Mouse (Mus musculus) urinary bladder, postnatal 4 days (tissue): Measurements from ENCODE around the gene Pdgfra.

Source experiments
- DNase-seq, 2 experiments: peaks; one replicate each; pipeline ENCODE4 v3.0.0; 2021 to 2022; ENCODE audit warnings: low spot score in 2 of 2

The Pdgfra gene

DNA sequence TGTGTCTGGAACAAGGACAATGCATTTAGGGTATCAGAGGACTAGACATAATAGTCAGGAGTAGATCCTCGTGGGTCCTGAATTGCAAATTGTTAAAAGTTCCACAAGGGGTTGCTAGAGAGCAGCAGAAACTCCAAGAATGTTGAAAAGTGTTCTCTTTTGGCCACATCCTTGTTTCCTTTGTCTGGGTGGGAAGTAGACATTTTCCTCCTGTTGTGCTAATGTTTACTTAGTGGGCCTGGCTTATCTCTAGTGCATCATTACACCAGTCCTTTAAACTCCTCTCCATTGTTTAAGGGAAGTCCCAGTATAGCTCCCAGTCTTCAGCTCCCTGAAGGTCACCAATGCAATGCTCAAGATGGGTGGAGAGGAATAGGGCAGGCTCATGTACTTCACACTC lies 57.9 kb downstream of the Pdgfra start:
- no peak for DNase-seq

DNA sequence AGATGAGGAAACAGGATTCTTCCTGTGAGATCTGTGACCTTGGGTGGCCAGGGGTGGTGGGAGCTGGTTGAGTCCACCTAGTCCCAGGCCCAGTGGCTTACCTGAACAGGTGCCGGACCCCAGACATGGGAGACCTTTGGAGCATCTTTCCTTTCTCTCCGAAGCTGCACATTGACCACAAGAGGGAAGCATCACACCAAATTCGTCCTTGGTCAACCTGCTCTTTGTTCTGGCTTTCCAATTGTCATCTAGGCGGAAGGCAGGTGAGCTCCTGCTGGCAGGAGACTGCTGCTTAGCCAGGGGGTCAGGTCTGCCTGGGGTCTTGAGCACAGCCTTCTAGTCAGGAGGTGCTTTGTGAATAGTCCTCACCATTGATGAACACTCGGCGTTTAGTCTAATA lies 62.4 kb downstream of the Pdgfra start:
- DNase-seq: no peak

DNA sequence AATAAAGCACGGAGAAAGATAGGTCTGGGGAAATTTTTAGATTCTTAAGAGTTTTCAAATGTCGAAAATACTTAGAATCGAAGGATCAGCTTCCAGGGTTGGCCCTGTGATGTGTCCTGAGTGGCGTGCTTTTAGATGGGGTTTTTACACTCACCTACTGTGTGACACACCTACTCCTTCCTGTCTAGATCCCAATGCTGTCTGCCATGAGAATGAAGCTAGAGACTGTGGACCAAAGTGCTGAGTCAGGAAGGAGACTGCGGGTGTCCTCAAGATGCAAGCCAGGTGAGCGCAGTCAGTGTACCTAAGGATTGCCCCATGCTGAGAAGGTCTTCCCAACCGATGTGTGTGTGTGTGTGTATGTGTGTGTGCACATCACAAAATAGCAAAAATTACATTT lies 62.8 kb downstream of the Pdgfra start:
- no peak for DNase-seq

DNA sequence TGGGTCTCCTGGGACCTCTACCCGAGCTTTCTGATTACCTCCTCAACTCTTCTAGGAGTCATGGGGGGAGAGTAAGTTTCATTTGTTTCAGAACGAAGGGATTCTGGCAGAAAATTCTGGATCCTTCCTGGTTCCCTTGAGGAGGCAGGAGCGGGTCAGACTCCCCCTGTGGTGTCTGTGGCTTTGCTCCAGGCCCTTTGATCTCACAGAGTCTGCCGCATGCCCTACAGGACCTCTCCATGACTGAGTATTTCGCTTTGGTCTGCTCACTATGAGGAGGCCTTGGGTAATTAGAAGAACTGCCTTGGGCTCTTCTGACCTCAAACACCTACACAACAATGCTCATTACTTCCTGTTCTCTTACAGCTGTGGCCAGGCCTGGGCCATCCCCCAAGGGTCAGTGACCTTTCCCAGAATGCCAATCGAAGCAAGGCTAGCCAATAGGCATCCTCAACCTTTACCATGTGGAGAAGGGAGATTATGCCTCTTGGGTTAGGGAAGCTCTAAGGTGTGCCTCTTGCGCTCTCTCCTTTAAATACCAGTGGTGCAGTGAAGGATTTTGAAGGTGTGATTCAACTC lies 63.7 kb downstream of the Pdgfra start:
- no peak for DNase-seq

DNA sequence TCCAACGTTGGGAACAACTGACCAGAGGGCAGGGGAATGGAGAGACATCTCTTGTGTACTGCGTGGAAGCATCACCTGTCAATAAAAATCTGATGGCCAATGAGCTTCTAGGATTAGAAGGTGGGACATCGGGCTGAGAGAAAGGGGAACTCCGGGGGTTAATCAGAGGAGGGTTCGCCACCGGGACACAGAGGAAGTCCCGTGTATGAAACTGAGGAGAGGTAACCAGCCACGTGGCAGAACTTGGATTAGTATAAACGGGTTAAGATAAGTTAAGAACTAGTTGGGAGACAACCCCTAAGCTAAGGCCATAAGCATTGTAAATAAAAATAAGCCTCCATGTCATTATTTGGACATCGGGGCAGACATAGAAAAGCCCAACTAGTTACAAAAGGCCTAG lies 69.5 kb downstream of the Pdgfra start:
- DNase-seq: no peak

DNA sequence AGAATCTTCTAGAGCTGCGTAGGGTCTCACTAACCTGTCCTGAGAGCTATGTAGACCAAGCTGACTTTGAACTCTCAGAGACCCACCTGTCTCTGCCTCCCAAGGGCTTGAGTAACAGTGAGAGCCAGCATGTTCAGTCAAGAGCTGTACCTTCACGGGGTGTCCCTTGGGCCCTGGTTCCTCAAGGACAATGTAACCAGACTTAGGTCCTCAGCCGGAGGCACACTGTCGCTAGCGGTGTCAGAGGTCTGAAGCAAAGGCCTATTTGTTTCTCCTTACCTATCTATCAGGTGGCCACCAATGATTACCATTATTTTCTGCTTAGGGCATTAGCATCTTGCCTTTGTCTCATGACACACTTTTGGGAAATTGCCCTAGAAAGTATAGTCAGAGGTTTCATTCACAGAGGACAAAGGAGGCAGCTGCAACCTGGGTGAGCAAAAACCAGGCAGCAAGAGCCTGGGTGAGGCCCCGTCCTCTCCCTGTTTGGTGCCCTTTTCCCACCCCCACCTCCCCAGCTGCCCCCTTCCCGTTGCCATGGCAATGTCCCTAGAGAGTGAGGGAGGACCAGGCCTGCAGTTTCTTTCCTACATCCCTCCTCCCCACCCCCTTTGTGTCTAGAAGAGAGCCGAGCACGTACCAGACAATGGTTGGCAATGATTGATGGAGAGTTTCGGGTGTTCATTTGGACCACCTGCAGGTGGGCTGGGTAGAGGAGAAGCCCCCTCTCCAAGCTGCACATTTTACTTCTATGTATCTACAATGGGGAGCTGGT lies 70.6 kb downstream of the Pdgfra start:
- DNase-seq: no peak

DNA sequence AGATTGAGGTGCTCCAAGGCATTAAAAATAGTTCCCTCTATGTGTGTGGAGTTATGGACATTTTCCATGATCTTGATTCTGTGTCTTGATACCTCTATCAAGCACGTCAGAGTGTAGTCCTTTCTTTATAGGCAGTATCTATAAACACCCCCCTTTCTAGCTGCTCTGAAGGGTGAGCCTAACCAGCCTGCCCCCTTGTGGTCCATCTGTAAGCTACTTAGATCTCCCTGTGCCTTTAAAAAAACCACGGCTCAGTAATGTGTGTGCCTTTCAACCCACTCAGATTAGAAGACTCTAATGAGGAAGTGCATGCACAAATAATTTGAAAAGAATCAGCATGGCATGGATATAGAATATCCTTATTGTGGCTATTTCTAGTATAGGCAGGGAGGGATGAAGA lies 86.3 kb downstream of the Pdgfra start:
- DNase-seq: no peak

DNA sequence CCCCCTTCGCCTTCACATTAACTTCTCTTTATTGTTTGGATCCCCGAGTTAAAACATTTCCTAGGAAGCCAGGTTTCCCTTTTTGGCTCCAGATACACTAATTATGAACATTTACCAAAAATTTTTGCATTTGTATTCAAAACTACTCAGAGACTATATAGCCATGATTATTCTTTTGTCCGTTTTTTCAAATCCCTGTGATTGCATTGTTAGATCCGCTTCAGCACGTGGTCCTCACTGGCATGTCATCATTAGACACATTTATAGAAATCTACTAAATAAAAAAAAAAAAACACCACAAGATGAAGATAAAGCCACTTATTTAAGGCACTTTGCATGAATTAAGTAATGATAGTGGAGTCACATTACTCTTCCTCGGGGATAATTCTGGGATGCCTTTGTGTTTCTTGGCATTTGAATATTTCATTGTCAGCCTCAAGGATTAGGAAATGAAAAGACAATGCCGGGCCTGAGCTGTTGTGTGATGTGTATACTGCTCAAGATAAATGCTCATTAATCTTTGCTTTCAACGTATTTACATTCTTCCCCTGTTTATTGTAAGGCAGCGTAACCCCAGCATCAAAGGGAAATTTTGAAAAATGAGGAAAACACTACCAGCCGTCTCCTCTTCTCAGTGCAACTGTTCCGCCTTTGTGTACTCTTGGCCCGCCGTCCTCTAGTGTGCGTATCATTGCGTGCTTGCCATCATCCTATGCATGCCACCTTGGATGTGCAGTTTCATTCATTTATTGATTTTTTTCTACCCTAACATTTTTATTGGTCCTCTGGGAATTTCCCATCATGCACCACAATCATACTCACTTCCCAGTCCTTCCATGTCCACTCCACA lies 87.1 kb downstream of the Pdgfra start:
- no peak for DNase-seq

DNA sequence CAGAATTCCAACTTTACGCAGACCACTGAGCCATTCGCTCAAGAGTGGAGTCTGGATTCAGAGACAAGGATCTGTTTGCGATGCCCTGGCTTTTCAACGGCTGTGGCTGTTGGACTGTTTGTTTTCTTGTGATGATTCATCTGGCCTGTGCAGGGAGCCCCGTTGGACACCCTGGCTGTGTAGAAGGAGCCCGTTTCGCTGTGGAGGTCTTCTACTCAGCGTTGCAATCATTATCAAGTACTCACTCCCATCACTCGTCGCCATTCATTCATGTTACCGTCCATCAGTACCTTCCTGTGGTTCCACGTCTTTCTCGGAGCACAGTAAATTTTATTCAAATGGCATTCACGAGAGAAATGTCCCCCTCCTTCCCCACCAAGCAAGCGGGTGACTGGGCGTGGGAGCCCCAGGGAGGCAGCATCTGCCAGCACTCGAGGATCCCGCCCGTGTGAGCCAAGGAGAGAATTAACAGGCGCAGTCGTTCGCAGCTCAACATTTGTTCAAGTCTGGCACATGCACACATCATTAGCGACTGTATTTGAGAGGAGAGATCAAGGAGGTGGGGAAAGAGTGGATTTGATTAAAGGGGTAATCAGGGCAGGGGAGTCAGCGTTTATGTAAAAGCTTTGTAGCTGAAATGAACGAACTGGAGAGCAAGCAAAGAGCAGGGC lies 95.1 kb downstream of the Pdgfra start:
- DNase-seq: no peak
